Mouse (Mus musculus) thymus, postnatal 0 days (tissue): ENCODE results near the gene Rtkn. TPM values are rescaled to one million over a fixed set of nuclear protein-coding genes. Genes with fewer than 3 reads are reported as not detected.

ENCODE experiments used
- DNase-seq: peaks from one replicate; pipeline ENCODE4 v3.0.0-alpha.2; 2015; ENCODE audit warnings: low spot score
- polyA plus RNA-seq: library from polyadenylated mRNA; unstranded; fragments of >200 nt; fragmentation: Nextera tagmentation; extraction: Ambion mirVana; gene quantifications from 2 replicates; pipeline ENCODE4 v1.2.1, GENCODE M21; 2015

Rtkn gene
- polyA plus RNA-seq, 1 experiment from 2014 or later: 30.9 TPM

DNA sequence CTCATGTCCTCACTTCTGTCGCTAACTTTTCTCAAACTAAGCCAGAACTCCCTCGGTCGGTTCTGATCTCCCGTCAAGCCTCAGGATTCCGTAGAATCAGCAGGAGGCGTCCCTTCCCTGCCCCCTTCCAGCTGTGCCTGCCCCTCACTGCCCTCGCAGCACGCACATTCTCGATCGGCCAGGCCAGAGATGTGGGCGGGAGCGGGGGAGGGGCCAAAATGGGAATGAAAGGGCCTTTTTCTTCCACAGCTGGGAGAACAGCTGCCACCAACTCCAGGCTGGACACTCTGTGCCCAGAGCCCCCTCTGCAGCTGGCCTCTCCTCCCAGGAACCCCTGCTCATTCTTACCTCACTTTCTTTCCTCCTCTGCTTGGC is 2.3 kb downstream of the Rtkn start:
- DNase-seq: no peak

DNA sequence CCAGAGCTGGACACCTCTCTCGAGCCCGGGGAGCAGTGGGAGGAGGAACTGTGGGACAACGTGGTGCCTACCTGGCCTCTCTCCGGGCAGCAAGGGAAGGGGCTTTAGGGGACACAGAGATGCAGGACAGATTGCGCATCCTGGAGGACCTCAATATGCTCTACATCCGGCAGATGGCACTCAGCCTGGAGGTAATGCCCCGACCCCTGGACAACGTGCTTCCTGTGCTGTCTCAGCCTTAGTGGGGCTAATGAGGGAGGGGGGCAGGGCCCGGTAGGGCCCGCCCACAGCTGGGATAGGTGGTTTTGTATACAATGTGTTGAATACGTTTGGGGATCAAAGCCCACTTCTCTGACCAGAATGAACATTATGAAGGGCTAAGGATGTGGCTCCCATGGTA is 2.8 kb downstream of the Rtkn start:
- DNase-seq: peak; percentile 66

DNA sequence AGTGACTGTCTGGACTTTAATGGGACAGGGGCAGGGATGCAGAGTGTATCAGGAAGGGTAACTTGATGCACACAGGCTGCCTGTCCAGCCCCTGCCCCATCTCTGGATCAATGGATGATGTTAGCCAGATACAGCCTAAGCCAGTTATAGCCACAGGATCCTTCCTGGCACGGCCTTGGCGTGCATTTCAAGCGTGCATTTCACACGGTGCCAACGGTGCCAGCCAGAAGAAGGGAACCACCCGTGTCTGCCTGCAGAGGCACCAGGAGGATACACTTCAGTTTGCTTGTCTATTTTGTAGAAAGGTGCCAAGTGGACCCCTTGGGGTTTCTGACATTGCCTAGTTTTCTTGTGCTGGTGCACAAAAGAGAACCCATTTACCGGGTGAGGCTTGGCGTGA is 4.8 kb downstream of the Rtkn start:
- no peak for DNase-seq

- no peak for DNase-seq
Measured at GRCm38 (mm10) chr6:83141636-83142035, 6.4 kb downstream of the Rtkn start.

- no peak for DNase-seq
Measured at GRCm38 (mm10) chr6:83142211-83142731, 7.0 kb downstream of the Rtkn start.

DNA sequence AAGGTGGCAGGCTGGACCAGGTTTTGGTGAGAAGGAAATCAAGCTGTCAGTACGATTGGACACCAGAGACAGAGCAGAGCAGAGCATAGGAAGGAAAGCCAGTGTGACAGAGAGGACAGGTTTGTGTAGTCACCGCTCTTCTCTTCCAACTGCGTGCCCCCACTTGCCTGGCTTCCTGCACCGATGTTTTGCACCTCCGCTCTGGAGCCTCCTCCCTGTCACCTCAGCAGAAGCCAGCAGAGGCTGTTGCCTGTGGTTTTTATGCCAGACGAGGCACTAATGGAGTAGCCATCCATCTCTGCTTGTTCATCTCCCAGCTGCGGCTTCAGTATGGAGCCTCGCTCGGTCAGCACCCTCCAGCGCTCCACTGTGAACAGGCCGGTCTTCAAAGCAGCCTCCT is 7.6 kb downstream of the Rtkn start:
- no peak for DNase-seq

GRCm38 (mm10) chr6:83145209-83145608 is 9.9 kb downstream of the Rtkn start:
- DNase-seq: no peak

DNA sequence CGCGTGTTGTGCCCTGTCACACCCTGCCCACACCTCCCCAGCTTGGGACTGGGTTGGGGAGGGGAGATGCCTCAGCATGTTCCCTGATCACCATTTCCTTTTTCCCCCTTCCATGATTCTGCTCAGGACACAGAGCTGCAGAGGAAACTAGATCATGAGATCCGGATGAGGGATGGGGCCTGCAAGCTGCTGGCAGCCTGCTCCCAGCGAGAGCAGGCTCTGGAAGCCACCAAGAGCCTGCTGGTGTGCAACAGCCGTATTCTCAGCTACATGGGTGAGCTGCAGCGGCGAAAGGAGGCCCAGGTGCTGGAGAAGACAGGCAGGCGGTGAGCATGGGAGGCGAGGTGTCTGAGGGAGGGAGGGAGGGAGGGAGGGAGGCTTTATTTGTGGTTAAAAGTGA is 10.5 kb downstream of the Rtkn start:
- no peak for DNase-seq

GRCm38 (mm10) chr6:83147280-83147679 is 12.0 kb downstream of the Rtkn start:
- no peak for DNase-seq

- DNase-seq: no peak
Measured at GRCm38 (mm10) chr6:83151721-83152120, 16.5 kb downstream of the Rtkn start.

GRCm38 (mm10) chr6:83153038-83153437 is 17.8 kb downstream of the Rtkn start:
- no peak for DNase-seq

DNA sequence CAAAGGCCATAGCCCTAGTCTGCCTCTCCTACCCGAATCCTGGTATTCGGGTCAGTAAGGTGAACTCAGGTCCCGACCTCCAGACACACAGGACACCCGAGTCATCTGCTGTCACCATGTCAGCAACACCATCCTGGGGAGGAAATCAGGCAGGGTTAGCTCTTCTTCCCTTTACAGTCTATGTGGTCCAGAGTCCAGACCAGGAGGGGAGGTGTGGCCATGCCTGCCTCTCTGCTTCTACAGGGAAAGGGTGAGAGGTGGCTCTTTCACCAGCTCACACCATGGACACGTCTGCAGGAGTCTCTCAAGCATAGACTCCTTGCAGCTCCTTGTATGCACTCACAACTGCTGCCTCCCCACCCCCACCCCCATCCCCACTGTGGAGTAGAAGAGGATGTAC is 18.2 kb downstream of the Rtkn start:
- DNase-seq: no peak

- no peak for DNase-seq
Measured at GRCm38 (mm10) chr6:83155552-83156238, 20.4 kb downstream of the Rtkn start.

- peak; percentile 57 for DNase-seq
Measured at GRCm38 (mm10) chr6:83156259-83156684, 21.0 kb downstream of the Rtkn start, which contains the start of the genes Wdr54 and 1700003E16Rik. TSS of gene Wdr54 (minus strand) at chr6:83156397. TSS of gene 1700003E16Rik (plus strand) at chr6:83156404.

DNA sequence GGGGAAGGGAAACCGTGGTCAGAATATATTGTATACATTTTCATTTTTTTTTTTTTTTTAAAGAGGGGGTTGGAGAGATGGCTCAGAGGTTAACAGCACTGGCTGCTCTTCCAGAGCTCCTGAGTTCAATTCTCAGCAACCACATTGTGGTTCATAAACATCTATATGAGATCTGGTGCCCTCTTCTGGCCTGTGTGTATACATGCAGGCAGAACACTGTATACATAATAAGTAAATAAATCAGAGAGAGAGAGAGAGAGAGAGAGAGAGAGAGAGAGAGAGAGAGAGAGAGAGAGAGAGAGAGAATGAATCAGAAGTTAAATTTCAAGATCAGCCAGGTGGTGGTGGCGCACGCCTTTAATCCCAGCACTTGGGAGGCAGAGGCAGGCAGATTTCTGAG is 24.2 kb downstream of the Rtkn start:
- DNase-seq: peak; percentile 73

DNA sequence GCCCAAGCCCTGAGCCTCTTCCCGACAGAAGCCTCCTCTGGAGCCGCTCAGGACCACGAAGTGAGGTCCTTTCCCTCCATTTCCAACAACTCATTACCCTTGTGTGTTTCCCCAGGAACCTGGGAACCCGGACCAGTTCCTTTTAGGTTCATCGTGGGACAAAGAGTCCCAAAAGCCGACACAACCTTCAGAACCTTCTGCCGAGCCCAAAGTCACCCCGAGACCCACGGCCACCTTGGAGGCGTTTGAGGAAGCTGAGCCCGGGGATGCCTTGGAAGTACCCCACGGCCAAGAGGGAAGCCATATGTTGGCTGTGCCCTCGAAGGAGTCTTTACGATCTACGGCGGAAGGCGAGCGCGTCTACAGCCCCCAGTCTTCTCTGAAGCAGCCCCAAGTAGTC is 26.2 kb downstream of the Rtkn start:
- no peak for DNase-seq

- no peak for DNase-seq
Measured at GRCm38 (mm10) chr6:83161921-83162641, 26.8 kb downstream of the Rtkn start.

- peak; percentile 70 for DNase-seq
Measured at GRCm38 (mm10) chr6:83162701-83163100, 27.4 kb downstream of the Rtkn start.

- no peak for DNase-seq
Measured at GRCm38 (mm10) chr6:83165026-83165606, 29.9 kb downstream of the Rtkn start.

GRCm38 (mm10) chr6:83165607-83166242 is 30.5 kb downstream of the Rtkn start, which contains the start of gene Dctn1:
TSS of gene Dctn1 (plus strand) at chr6:83165920.
- DNase-seq: peak; percentile 95

DNA sequence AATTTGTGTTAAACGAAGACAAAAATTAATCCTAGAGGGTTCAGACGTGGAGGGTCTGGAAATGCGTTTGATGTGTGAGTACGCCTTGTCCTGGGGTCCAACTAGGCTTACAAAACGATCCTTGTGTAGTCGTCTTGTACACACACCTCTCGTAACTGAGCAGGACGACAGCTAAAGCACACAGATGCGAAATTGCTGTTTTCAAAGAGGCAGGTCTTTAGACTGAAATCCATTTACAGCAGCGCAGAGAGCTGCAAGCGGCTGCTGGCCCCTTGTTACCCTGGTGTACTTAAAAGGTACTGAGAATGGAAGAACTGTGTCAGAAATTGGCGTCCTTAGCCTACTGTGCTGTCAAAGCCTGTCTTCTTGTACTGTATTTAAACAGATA is 31.0 kb downstream of the Rtkn start:
- DNase-seq: peak; percentile 42

DNA sequence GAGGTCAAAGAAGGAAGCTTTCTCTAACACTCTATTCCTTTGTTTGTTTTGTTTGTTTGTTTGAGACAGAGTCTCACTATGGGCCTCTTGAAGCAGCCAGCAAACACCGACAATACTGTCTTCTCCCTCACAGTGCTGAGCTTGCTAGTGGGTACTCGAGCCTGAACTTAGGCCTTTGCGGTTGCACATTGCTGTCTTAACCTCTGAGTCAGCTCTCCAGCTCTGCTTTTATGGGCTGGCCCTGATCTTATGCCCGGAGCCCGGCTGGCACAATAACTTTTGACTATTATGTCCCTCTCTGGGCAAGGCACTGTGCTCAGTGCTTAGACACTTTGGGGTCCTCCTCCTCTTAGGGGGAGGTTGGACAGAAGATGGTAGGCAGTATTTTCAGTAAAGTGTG is 34.6 kb downstream of the Rtkn start:
- DNase-seq: no peak
